Mouse (Mus musculus): ENCODE measurements around the gene Khk. TPM values are rescaled to one million over a fixed set of nuclear protein-coding genes. Genes with fewer than 3 reads are reported as not detected.

The Khk gene
- total RNA-seq, 2 experiments from 2014 or later = 10.1 to 13.6 TPM

- no peak for DNase-seq
Measured at GRCm38 (mm10) chr5:30934725-30935461, 13.7 kb downstream of the Khk start.

DNA sequence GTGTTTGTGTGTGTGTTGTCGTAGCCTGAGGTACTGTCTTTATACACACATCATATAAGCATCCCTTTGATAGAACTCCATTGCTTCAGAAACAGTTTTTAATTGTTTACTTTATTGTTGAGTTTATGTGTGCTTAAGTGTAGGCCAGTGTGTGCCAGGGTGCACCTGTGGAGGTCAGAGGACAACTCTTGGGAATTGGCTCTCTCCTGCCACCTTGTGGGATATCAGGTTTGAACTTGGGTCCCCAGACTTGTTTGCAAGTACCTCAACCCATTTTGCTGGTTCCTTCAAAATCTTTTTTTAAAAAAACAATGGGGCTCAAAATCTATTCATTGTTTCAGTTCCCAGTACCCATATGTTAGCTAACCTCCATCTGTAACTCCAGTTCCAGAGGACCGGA lies 21.8 kb downstream of the Khk start:
- DNase-seq = no peak

- DNase-seq = no peak
Measured at GRCm38 (mm10) chr5:30944344-30944743, 23.1 kb downstream of the Khk start.

DNA sequence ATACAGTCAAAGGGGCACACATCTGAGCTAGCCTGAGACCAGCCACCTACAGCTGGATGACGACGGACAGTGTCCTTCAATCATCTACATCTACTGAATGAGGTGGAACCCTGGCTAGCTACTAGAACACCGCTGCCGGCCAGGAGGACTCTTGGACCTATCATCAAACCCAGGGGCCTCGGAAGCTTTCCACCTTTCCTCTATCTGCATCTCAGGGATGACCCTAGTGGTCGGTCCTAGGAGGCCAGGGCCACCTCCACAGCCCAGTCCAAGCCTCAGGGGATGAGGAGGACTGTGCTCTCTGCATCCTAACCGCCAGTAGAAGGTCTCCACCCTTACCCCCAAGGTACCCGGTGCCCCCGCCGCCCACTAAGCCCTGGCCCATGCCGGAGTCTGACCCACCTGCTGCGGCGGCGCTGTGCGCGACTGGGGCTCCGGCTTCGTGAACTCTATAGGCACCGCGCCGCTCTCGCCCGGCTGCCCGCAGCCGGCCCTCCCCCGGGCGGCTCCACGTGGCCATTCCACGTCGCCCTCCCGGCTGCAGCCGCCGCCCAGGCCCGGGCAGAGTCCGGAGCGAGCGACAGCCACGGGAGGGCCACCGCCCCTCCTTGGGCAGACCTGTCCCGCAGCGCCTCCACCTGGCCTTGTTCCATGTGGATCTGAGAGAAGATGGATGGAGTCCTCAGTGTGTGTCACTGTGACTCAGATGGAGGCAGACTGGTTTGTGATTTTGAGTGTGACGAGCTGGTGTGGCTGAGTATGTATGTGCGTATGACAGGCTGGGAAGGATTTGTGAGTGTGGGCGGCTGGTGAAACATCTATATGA lies 23.9 kb downstream of the Khk start, which contains the start of gene Cgref1:
TSS of gene Cgref1 (minus strand) at position 636 of the 826 bp plus-strand sequence.
- peak; percentile 62 to 68 for DNase-seq

- no peak for DNase-seq
Measured at GRCm38 (mm10) chr5:30948620-30949019, 27.4 kb downstream of the Khk start.

- DNase-seq = peak; percentile 91 to 92
Measured at GRCm38 (mm10) chr5:30949654-30950326, 28.6 kb downstream of the Khk start.

- no peak for DNase-seq
Measured at GRCm38 (mm10) chr5:30950451-30950850, 29.2 kb downstream of the Khk start.

- no peak for DNase-seq
Measured at GRCm38 (mm10) chr5:30950922-30951321, 29.7 kb downstream of the Khk start.

- DNase-seq = no peak
Measured at GRCm38 (mm10) chr5:30951706-30952105, 30.5 kb downstream of the Khk start.

GRCm38 (mm10) chr5:30952551-30952950 lies 31.3 kb downstream of the Khk start:
- DNase-seq = no peak

DNA sequence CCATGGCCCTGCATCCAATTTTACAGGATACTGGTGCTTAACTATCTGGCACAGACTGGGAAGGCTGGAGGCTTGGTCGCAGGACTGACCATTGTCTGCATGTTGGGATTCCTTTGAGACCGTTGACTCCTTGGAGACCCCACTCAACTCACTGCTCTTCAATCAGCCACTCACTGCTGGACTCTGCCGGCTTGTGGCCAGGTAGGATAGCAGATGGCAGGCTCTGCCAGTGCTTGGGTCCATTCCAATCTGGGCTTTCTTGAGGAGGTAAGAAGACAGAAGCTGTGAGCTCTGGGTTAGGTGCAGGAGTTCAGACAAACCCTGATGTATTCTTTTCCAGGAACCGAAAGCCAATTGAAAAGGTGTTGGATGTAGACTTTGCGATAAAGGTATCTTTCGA lies 32.8 kb downstream of the Khk start:
- DNase-seq = no peak

- DNase-seq = no peak
Measured at GRCm38 (mm10) chr5:30954556-30954955, 33.3 kb downstream of the Khk start.

DNA sequence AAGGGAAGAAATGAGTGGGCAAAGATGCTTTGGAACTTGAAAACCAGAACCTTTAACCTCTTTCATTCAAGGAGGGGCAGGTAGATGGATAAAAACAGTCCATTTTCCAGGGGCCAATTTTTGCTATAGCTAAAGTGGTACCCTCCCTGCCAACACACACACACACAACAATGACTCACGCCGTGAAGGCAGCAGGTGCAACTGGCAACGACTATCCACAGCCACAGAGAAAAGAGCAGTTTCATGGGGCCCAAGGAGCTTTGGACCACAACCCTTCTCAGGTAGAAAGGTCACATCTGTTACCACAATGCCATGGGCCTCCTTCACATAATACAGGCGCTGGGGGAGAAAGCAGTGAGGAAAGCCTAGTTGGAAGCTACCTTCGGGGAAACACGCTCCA lies 34.5 kb downstream of the Khk start:
- DNase-seq = no peak

- no peak for DNase-seq
Measured at GRCm38 (mm10) chr5:30957891-30958290, 36.7 kb downstream of the Khk start.

DNA sequence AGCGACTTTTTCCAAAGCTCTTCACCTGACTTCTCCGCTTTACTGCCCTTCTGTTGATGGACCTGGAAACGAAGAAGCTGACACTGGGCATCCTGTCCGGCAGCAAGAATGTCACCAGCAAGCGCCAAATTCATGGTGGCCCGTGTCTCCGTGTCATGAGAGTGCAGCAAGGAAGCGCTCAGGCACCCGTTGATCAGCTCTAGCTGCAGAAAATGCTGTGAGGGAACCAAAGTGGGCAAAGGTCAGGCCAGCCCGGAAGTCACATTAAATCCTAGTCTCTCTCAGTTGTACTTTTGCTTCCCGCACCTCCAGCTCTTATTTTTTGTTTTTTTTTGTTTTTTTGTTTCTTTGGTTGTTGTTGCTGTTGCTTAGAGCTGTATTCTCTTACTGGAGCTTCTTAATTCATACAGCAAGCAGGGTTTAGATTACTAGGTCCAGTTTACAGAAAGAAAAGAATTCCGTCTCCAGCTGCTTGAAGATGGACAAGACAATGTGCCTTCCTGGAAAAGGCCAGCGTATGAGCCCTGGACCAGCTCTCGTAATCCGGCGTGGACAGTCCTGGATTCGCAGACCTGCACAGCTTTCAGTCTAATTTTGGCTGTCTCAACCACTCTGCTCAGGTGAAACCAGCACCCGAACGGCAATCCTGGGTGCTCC lies 38.1 kb downstream of the Khk start:
- DNase-seq = no peak

- peak; percentile 99 for DNase-seq
Measured at GRCm38 (mm10) chr5:30959966-30960501, 38.8 kb downstream of the Khk start, which contains the start of gene Preb. Gene Preb, minus strand, starts transcription at chr5:30960361.

- no peak for DNase-seq
Measured at GRCm38 (mm10) chr5:30960814-30961213, 39.6 kb downstream of the Khk start.

GRCm38 (mm10) chr5:30961545-30962505 lies 40.6 kb downstream of the Khk start:
- DNase-seq = no peak

DNA sequence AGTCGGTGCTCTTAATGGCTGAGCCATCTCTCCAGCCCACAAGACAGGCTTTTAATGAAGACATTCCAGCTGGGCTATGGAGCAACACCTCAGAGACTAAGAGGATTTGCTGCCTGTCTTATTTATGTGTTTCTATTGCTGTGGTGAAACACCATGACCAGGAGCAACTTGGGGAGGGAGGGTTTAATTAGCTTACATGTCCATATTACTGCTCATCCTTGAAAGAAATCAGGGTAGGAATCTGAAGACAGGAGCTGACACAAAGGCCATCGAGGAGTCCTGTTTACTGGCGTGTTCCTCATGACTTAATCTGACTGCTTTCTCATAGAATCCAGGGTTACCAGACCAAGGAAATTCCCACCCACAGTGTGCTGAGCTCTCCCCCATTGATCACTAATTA lies 42.7 kb downstream of the Khk start:
- DNase-seq = no peak

DNA sequence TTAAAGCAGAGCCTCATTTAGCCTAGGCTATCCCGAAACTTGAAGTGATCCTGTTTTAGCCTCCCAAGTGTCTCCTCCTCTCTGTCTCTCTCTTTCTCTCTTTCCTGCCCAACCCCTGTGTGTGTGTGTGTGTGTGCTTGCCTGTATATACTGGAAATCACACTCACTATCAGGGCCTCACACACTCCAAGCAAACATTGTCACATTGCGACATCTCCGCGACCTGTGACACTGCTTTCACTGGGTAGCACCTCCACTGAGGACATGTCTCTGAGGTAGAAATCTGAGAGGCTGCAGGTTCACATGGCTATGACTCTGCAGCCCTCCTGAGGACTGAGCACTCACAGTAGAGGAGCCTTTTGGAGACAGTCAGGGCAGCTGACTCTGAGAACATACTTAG lies 45.0 kb downstream of the Khk start:
- no peak for DNase-seq

- no peak for DNase-seq
Measured at GRCm38 (mm10) chr5:30968416-30968815, 47.2 kb downstream of the Khk start, which contains the start of gene Tcf23. Gene Tcf23, plus strand, starts transcription at chr5:30968662.
